Mouse (Mus musculus): Measurements from ENCODE around the gene Exph5.

DNA sequence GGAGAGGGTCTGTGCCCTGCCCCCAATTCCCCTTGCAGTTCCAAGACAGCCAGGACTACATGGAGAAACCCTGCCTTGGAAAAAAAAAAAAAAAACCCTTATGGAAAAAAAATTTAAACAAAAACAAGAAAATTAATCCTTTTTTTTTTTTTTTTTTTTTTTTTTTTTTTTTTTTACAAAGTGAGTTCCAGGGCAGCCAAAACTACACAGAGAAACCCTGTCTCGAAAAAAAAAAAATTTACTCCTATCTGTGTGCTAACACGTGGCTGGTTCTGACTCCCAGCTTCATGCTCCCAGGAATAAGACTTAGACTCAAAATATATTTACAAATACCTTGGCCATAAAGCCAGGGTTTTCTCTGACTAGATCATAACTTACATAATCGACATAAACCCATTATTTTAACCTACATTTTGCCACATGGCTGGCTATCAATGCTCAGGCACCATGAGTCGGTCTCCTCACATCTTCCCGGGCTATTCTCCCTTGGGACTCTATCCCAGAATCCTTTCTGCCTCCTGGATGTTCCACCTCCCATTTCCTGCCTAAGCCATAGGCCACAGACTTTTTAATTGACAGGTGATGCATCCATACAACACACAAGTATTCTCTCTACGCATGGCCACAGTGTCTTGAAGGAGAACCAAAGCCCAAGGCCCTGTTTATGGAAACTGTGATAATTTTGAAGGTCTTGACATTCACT lies 102.7 kb downstream of the Exph5 start:
- no peak for TF ChIP-seq CTCF (IDR thresholded peaks at IDR 0.05; ENCODE audit: low read depth)
- TF ChIP-seq EP300 (IDR thresholded peaks at IDR 0.05; ENCODE audit: low read depth): no peak
